Mouse (Mus musculus) brain, embryonic 14.5 days (tissue): Measurements from ENCODE around the gene Rara. TPM values are rescaled to one million over a fixed set of nuclear protein-coding genes. Genes with fewer than 3 reads are reported as not detected.

Experiments
- DNase-seq: peaks from one replicate; pipeline ENCODE4 v3.0.0-alpha.2; 2011; ENCODE audit warnings: low read depth
- CTCF ChIP-seq: fragments of 200-500 bp; IDR thresholded peaks from 2 replicates; pipeline ENCODE4 v1.5.1; 2012; ENCODE audit warnings: inconsistent platforms, mild to moderate bottlenecking, moderate library complexity, borderline replicate concordance; ENCODE audit not compliant: insufficient read depth, insufficient read length; ENCODE audit errors: extremely low read depth
- POLR2A ChIP-seq: fragments of 200-500 bp; IDR thresholded peaks from 2 replicates; pipeline ENCODE4 v1.6.1; 2012; ENCODE audit warnings: mild to moderate bottlenecking, inconsistent platforms, borderline replicate concordance; ENCODE audit not compliant: poor library complexity, insufficient read depth, insufficient read length, severe bottlenecking; ENCODE audit errors: extremely low read depth
- polyA plus RNA-seq: library from polyadenylated mRNA; depleted of rRNA; stranded (reverse); fragments of >200 nt; gene quantifications from 2 replicates; pipeline ENCODE4 v1.2.3, GENCODE M21; 2012

The Rara gene
- polyA plus RNA-seq, 1 experiment = 14.4 TPM

DNA sequence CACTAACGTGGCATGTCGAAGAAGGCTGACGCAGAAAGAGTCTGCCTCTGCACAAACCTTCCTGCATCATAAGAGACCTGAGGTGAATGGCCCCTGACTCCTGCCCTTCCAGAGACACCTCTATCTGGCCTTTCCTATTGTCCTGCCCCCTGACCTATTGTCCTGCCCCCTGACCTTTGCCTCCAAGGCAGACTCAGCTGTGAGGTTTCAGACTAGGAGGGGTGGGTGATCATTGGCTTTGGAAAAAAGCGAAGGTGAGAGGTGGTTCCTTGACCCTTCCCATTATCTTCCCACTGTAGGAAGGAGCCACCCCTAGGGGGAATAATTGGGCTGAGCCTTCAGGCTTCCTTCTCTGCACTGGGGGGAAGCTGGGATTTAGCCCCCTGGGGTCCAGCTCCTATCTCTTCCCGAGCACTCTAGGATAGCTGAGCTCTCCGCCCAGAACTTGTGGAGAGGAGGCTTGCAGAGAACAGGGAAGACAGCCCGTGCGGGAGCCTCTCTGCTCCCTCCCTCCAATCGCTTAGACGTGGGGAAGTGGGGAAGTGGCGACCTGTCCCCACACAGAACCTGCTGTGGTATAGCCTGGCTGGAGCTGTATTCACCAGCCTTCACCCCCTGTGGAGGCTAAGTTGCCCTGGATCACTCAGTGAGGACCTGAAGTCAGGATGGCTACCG is 34.9 kb downstream of the Rara start:
- no peak for DNase-seq
- TF ChIP-seq CTCF (no peak), POLR2A (no peak)

- no peak for TF ChIP-seq POLR2A
- no peak for TF ChIP-seq CTCF
- DNase-seq = peak; percentile 92
Observed at GRCm38 (mm10) chr11:98963191-98964021, 35.8 kb downstream of the Rara start.

DNA sequence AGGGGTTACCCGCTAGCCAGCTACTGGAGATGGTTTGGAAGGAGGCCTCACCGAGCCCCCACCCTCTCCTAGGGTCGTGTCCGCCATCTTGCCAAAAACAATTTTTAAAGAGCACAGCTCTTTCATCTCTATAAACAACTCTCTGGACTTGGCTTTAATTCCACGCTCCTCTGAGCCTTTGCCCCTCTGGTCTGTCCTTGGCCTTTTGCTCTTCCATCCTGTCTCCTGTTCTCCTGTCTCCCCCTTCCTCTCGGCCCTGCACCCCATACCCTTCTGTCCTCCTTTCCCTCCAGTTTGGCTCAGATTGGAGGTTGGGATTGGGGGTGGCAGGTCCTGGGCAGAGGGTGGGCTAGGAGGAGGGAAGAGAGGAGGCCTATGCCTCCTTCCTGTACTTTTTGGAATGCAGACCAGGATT is 36.6 kb downstream of the Rara start:
- no peak for TF ChIP-seq POLR2A
- TF ChIP-seq CTCF = no peak
- no peak for DNase-seq

GRCm38 (mm10) chr11:98964616-98965415 is 37.2 kb downstream of the Rara start:
- TF ChIP-seq CTCF = no peak
- TF ChIP-seq POLR2A = no peak
- no peak for DNase-seq

DNA sequence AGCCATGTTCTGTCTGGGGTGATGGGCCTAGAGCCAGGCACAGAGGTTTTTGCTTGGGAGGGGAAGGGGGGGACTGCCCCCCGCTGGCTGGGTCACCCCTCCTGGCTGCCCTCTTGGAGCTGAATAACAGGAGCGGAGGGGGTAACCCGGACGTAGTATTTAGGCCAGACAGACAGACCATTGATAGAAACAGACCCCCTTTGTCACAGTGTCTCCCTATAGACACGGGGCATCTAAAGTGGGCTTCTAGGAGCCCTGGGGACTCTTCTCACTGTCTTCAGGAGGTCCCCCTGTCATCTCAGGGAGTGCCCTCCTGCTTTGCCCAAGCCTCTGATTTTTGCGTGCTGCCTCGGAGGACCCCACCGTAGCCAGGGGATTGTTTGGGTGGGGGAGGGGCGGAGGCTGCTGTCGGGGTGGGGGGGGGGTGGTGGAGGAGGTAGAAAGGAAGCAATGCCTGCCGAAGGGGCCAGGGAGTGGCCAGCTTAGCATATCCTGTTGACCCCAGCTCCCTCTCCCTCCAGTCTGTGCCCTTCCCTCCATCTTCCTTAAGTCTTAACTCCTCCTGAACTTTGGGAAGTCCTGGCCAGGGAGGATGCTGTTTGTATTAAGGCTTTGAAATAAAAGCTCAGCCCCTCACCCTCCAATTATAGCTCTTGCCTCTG is 37.9 kb downstream of the Rara start:
- TF ChIP-seq POLR2A = no peak
- no peak for TF ChIP-seq CTCF

GRCm38 (mm10) chr11:98966499-98967141 is 39.0 kb downstream of the Rara start:
- DNase-seq = peak; percentile 91
- peak; percentile 32; the same call in 1 of the 2 replicates for TF ChIP-seq CTCF
- TF ChIP-seq POLR2A = no peak

More for the DNA sequence above, 37.9 kb downstream of the Rara start:
- peak; percentile 33 for DNase-seq

- TF ChIP-seq POLR2A (no peak), CTCF (no peak)
Observed at GRCm38 (mm10) chr11:98968079-98968478, 40.5 kb downstream of the Rara start.

DNA sequence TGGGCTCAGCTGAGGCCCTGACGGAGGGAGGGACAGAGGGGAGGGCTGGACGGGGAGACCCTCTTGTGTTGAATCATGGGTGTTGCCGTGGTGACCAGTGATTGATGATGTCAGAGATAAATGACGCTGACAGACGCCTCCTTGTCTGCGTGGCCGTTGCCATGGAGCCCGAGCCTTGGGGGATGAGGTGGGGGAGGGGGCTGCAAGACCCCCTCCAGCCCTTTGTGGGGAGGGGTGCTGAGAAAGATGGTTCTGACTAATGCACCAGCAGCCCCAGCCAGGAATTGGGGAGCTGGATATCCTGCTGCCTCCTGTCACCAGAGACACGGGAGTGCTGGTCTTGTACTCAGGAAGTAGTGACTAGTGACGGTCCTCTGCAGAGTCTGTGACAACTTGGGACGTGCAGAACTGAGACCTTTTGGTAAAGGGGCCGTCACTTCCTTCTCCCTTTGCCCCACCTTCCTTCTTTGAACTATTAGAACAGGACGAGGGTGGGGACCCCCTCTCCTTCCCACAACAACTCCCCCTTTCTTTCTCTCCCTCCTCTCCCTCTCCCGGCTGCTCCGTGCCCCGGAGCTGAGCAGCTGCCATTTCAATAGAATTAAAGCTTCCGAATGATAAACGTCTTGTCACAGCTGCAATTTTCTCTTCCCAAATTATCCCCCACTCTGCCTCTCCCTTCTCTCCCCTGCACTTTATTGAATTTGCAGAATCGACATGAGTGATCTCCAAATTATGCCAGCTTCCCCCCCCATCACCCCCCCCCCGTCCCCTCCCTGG is 41.3 kb downstream of the Rara start:
- TF ChIP-seq POLR2A = no peak
- no peak for TF ChIP-seq CTCF
- DNase-seq = peak; percentile 94

More at GRCm38 (mm10) chr11:98968079-98968478, 40.5 kb downstream of the Rara start:
- DNase-seq = peak; percentile 47

DNA sequence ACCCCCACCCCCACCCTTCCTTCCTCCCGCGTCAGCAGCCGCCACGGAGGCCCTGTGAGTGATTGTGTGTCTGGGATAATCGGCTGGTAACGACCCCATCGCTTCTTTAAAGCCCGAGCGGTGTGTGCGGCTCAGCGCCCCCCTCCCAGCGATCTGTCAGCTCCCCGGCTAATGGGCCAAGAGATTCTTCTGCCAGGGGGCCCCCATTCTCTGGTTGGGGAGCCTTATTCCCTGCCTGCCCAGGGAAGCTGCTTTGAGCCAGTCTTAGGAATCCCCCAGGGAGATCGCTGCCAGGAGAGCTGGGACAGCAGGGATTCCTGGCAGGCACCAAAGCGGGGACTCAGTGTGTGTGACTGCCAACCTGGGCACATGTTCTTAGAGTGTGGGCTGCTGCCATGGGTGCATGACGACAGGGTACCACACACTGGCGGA is 41.9 kb downstream of the Rara start:
- TF ChIP-seq POLR2A (no peak), CTCF (no peak)
- peak; percentile 96 for DNase-seq

- peak; percentile 69 for DNase-seq
- TF ChIP-seq CTCF (no peak), POLR2A (no peak)
Observed at GRCm38 (mm10) chr11:98970191-98970925, 42.7 kb downstream of the Rara start.
